Mouse (Mus musculus): Measurements from ENCODE around the gene Rfx7.

Rfx7 gene

DNA sequence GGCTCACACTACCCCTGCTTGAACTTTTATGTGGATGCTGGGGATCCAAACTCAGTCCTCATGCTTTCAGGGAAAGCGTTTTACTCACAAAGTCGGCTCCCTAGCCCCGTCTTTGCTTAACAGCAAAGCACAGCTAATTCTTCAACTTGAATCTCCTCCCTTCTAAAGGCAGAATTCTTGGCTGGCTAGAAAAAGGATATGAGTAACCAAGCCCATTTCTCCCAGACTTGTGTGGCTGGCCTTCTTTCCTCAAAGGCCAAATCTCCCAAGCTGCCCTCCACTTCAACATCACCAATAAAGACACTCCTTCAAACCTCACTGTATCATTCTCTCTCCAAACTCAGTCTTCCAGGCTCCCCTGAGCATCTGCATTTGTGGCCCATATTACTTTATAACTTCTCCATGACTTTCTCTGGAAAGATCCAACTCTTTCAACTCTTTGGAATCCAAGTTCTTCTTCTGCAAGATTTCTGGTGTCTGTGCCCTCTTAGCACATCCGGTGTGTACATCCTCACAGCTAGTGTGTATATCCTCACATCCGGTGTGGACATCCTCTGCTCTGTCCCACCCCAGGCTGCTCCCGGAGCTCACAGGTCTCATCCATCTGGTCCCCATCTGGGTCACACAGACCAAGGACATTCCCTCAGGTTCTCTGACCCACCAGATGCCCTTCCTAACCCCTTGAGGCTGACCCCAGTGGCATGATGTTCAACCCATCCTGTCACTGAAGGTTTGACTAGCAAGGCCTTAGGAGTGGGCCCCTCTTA, 111.8 kb downstream of the Rfx7 start:
- CTCF ChIA-PET = interaction anchor here in 3 of 4 experiments (0.7 to 3.4 kb wide), 7 partner anchors 9 to 26 kb away, joined by 3 to 11 read pairs (median 4); partner anchors contain the start of gene Nedd4 (in 1 of the 3)
- POLR2A ChIA-PET = interaction anchor here (0.5 to 16.8 kb wide), 23 partner anchors 8 to 475 kb away, joined by 3 to 762 read pairs (median 5); partner anchors contain the start of gene Nedd4 (in 4 of the 4)

DNA sequence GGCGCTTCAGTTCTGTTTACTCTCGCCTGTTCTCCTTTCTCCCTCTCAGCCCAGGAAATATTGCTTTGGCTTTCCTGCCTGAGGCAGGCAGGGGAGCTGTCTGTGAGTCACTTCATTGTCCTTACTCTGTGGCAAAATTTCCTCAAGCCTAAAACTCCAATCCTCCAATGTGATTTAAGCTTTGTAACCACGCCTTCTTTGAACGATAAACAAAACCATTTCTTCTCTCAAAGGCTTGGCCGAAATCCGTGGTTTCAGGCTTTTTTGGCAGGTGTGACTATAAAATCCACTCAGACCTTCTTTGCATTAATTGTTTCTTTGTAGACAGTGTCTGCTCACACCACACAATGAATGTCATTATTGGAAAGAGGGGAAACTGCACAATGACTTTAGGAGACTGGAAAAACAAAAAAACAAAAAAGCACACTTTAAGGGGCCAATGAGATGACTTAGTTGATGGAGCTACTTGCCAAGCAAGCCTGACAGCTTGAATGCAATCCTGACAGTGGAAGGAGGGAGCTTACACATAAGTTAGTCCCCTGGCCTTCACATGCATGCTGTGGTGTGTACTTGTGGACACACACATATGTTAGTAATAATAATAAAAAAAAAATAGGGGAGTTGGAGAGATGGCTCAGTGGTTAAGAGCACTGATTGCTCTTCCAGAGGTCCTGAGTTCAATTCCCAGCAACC, 112.5 kb downstream of the Rfx7 start:
- CTCF ChIA-PET = interaction anchor here (0.6 to 3.4 kb wide), 5 partner anchors 10 to 13 kb away, joined by 4 to 11 read pairs (median 5); no protein-coding TSS in a partner anchor
- POLR2A ChIA-PET = interaction anchor here (0.5 to 16.8 kb wide), 17 partner anchors 8 to 476 kb away, joined by 3 to 762 read pairs (median 6); partner anchors contain the start of gene Nedd4 (in 3 of the 4)

DNA sequence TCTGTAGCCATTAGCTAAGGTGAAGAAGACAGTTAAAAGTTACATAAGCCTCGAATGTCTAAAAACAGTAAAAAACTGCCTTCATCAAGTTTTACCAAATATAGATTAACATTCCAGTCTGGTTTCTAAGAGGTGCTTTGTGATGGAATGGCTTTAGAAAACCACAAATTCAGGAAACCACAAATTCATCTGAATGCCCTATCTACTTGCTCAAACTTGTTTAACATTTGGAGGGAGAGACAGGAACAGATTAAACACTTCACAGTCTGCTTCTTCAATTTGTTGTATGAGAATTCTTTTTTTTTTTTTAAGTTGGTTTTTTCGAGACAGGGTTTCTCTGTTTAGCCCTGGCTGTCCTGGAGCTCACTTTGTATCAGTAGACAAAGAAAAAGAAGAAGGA, 117.7 kb downstream of the Rfx7 start:
- POLR2A ChIA-PET = interaction anchor here in 3 of 4 experiments (0.8 to 16.8 kb wide), 4 partner anchors 10 to 18 kb away, joined by 7 to 762 read pairs (median 10); partner anchors contain the start of gene Nedd4 (in 1 of the 3)
- CTCF ChIA-PET = interaction anchor here in 1 of 4 experiments (0.6 kb wide), 1 partner anchor 43 kb away, joined by 4 read pairs; no protein-coding TSS in a partner anchor

DNA sequence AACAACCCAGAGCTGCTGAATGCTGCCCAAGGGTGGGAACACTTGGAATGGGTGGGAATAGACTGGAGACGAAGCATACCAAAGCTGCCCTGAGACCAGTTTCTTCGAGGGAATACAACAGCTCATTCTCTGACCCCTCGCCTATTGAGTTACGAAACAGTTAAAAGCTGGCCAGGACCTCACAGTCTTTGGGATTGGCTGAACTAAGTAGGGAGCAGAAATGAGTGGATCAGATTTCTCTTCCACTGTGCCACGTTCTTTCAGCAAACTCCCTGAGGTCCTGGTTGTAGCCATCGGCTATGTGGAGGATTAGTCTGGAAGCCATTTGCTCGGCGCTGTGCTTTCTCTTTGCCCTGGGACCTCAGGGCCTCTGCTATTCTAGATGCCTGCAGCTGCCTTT, 120.9 kb downstream of the Rfx7 start:
- ChIA-PET CTCF (interaction anchor here in 3 of 4 experiments (0.6 to 2.6 kb wide), 9 partner anchors 9 to 303 kb away, joined by 3 to 12 read pairs (median 3); partner anchors contain the start of gene Nedd4 (in 2 of the 3)), POLR2A (interaction anchor here (0.6 to 16.8 kb wide), 24 partner anchors 9 to 563 kb away, joined by 3 to 762 read pairs (median 6); partner anchors contain the start of gene Nedd4 (in 4 of the 4))

DNA sequence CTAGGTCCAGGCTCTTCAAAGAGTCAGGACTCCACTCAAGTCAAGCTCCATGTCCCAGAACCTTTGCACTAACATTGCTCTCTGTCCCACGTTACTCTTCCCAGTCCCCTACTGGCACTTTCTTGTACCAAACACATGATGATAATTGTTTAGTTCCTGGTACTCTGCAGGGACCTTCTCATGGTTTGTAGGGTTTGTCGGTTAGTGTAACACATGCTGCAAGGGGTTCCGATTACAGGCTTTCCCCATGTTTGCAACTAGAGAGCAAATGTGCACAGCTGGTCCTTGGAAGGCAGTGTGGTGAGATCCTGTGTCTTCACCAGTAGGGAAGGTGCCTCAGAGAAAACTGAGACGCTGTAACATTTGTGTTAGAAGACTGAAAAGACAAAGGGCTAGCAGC, 121.5 kb downstream of the Rfx7 start:
- CTCF ChIA-PET = interaction anchor here in 1 of 4 experiments (0.9 to 2.6 kb wide), 5 partner anchors 11 to 18 kb away, joined by 3 to 12 read pairs (median 7); no protein-coding TSS in a partner anchor

DNA sequence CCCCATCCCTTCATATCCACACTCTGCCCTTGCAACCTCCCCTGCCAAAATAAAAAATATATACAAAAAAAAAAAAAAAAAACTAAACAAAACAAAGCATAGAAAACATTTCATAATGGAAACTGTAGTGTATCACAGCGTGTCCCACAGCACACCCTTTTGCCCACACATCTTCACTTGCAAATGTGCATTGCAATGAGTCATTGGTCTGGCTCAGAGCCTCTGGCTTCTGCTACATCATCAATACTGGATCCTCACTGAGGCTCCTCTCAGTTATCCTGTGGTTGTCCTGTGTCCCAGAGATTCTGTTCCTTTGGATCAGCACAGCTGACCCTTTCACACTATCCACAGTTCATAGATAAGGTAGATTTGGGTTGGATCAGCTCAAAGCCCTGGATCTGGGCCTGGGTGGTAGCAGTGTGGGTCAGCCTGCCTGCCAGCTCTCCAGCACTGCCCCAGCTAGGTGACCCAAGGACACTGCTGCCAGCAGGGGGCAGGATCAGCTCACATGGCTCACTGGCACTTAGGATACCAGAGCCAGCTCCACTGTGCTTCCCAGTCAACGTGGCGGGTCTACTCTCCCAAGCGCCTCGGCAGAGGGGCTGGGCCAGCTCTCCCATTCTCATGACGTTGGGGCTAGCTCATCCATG, 122.7 kb downstream of the Rfx7 start:
- ChIA-PET CTCF (interaction anchor here (0.6 to 1.8 kb wide), 22 partner anchors 10 to 301 kb away, joined by 3 to 27 read pairs (median 4); no protein-coding TSS in a partner anchor), POLR2A (interaction anchor here in 3 of 4 experiments (0.6 to 17.7 kb wide), 20 partner anchors 9 to 127 kb away, joined by 3 to 762 read pairs (median 6); no protein-coding TSS in a partner anchor)

More for the DNA sequence above, 121.5 kb downstream of the Rfx7 start:
- POLR2A ChIA-PET = interaction anchor here (0.7 to 16.8 kb wide), 19 partner anchors 8 to 541 kb away, joined by 3 to 762 read pairs (median 13); partner anchors contain the start of gene Nedd4 (in 4 of the 4)

DNA sequence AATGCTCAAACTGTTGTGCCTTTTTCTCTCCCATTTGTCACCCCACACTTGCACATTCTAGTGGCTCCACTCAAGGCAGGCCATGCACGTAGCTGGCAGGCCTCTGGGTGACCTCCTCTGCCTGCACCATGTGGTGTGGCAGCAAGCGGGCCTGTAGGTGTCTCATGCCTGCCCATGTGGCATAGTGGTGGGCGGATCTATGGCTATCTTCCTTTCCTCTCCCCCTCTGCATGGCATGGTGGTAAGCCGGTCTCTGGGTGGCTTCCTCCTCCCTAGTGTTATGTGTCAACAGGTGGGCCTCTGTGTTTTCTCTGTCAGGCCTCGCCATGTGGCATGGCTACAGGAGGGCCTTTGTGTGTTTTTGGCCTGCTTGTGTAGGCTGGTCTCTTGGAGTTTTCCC, 123.6 kb downstream of the Rfx7 start:
- CTCF ChIA-PET = interaction anchor here (0.6 to 1.8 kb wide), 18 partner anchors 9 to 124 kb away, joined by 3 to 27 read pairs (median 4); no protein-coding TSS in a partner anchor
- POLR2A ChIA-PET = interaction anchor here in 3 of 4 experiments (0.6 to 17.7 kb wide), 13 partner anchors 10 to 102 kb away, joined by 3 to 762 read pairs (median 11); no protein-coding TSS in a partner anchor

DNA sequence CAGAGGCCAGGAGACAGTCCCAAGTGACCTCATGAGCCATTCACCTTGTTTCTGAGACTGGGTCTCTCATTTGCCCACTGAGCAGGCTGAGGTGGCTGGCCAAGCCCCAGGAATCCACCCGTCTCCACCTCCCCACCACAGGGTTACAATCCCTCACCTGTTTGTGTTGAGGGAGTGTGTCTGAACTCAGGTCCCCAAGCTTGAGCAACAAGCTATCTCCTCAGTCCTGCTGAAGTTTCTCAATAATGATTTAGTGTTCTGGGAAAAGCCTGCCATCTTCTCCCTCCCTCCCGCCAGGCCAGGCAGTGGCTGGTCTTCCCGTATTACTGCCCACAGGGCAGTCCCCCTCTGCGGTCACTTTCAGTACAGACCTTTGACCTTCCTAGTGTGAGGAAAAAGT, 124.5 kb downstream of the Rfx7 start:
- POLR2A ChIA-PET = interaction anchor here in 3 of 4 experiments (0.9 to 17.7 kb wide), 7 partner anchors 11 to 20 kb away, joined by 3 to 762 read pairs (median 10); no protein-coding TSS in a partner anchor

DNA sequence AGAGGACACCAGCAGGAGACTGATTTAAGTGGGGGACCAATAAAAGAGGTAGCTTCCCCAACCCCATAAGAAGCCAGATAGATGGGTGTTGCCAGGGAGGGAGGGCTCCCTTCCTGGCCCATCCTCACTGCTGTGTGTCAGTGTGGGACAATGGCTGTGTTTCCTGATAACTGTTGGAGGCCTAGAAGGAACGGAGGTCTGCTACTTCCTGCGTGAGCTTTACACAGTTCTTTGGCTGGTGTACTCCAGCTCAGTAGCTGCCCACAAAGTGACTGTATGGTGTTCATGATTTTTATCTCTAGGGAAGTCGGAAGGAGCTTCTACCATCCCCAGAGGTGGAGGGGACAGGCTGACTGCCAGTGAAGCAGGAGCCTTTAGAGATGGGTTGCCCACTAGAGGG, 124.9 kb downstream of the Rfx7 start:
- ChIA-PET POLR2A (interaction anchor here (0.6 to 17.7 kb wide), 12 partner anchors 11 to 70 kb away, joined by 3 to 762 read pairs (median 4); no protein-coding TSS in a partner anchor), CTCF (interaction anchor here in 3 of 4 experiments (0.9 to 1.6 kb wide), 7 partner anchors 10 to 42 kb away, joined by 3 to 5 read pairs (median 3); no protein-coding TSS in a partner anchor)

More for the DNA sequence above, 124.5 kb downstream of the Rfx7 start:
- CTCF ChIA-PET = interaction anchor here in 3 of 4 experiments (0.8 to 1.6 kb wide), 8 partner anchors 11 to 42 kb away, joined by 3 to 6 read pairs (median 3); no protein-coding TSS in a partner anchor

DNA sequence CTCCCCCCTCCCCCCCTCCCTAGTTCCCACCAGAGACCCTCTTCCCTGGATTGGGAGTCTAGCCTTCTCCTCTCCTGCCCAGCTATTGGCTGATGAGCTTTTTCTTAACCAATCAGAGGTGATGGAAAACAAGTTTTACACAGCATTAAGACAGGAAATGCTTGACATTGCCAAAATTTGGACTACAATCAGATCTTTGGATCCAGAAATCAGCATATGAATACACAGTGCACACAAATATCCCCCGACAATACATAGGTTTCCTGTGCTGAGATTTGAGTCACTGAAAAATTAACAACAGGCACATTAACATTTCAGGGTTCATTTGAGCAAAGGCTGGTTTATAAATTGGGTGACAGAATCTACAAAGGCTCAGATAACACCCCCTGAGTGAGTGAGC, 125.7 kb downstream of the Rfx7 start:
- CTCF ChIA-PET = interaction anchor here in 3 of 4 experiments (0.6 to 1.6 kb wide), 5 partner anchors 12 to 230 kb away, joined by 4 to 15 read pairs (median 5); no protein-coding TSS in a partner anchor
- POLR2A ChIA-PET = interaction anchor here (0.6 to 17.7 kb wide), 13 partner anchors 10 to 338 kb away, joined by 3 to 762 read pairs (median 3); no protein-coding TSS in a partner anchor

DNA sequence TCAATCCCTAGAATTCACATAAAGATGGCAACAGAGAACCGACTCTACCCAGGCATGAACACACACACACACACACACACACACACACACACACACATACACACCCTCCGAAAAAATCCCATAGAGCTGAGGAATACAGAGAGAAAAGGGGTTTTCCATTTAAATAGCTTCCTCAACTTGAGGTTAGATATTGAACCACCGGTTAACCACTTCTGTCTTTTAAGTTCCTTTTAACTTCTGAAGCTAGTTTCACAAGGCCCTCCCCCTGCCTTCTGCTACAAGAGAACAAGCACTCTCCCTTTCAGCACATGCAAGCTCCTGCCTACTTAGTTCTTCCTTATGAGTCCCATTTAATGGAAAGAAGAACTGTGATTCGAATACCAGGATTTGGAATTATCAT, 128.1 kb downstream of the Rfx7 start:
- POLR2A ChIA-PET = interaction anchor here (0.7 to 17.7 kb wide), 12 partner anchors 8 to 192 kb away, joined by 3 to 762 read pairs (median 28); partner anchors contain the start of gene Rfx7 (in 1 of the 4)

DNA sequence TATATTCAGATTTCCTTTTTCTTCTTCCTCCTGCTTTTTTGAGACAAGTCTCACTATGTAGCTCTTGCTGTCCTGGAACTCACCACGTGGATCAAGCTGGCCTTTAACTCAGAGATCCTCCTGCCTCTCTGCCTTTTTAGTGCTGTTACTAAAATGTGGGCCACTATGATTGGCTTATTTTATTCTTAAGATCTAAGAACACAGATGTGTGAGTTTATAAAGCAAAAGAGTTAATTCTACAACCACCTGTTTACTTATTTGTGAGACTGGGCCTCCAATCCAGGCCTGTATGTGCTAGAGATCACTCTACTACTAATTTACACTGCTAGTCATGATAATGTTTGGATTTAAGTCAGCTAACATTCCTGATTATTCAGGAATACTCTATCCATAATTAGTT, 128.9 kb downstream of the Rfx7 start:
- CTCF ChIA-PET = interaction anchor here in 2 of 4 experiments (0.8 to 3.1 kb wide), 5 partner anchors 10 to 26 kb away, joined by 4 to 15 read pairs (median 4); no protein-coding TSS in a partner anchor
- POLR2A ChIA-PET = interaction anchor here (1.0 to 17.7 kb wide), 24 partner anchors 7 to 431 kb away, joined by 3 to 762 read pairs (median 11); partner anchors contain the start of gene Rfx7 (in 1 of the 4)

More for the DNA sequence above, 128.1 kb downstream of the Rfx7 start:
- CTCF ChIA-PET = interaction anchor here in 2 of 4 experiments (2.0 to 3.1 kb wide), 2 partner anchors 20 to 25 kb away, joined by 4 to 15 read pairs; no protein-coding TSS in a partner anchor

DNA sequence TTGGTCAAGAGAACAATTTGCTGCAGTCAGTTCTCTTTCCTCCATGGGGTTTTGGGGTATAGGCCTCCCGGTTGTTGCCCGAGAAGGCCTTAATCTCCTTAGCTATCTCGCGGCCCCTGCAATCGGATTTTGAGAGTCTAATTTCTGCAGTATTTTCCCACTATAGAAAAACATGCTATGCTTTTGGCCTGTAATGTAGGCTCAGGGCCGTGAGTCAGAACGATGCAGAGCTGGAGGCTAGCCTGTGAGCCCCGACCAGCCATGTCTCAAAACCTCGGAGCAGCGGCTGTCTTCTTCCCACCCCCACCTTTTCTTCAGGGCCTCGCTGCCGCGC, 129.5 kb downstream of the Rfx7 start:
- CTCF ChIA-PET = interaction anchor here (0.6 to 3.1 kb wide), 18 partner anchors 9 to 442 kb away, joined by 3 to 15 read pairs (median 4); partner anchors contain the start of gene Rfx7 (in 1 of the 4)
- POLR2A ChIA-PET = interaction anchor here (0.5 to 17.7 kb wide), 68 partner anchors 6 to 1197 kb away, joined by 3 to 762 read pairs (median 4); partner anchors contain the start of gene Rfx7 (in 2 of the 4)

DNA sequence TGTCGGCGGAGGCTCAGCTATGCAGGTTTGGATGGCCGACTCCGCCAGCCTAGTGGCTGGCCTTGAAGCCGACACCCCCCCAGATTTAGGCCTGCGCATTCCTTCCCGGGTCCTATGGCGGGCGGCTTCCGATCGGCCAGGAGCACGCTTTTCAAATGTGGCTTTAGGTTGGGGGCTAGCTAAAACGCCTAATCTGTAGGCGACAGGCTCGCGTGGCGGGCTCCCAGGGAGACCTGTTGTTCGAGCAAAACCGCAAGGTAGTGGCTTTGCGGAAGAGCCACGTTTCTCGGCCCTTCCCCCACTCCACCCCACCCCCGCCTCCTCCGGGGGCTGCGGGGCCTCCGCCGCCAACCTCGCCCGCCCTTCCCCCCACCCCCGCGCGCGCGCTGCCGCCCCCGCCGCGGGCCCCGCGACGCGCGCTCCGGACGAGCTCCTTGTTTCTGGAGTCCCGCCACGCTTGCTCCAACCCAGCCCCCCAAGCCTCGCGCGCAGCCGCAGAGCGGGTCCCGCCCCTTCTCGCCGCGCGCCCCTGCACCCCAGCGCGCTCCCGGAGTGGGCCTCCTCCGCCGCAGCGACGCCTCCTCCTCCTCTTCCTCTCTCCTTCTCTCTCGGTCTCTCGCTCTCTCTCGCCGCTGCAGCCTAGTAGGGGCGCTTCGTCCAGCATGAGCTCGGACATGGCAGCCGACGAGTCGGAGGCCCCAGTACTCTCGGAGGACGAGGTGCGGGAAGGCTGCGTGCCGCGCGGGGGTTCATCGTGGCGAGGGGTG, 130.0 kb downstream of the Rfx7 start, which contains the start of gene Nedd4:
Gene Nedd4 (plus strand): TSS at position 452 of the 767 bp plus-strand sequence.
- ChIA-PET CTCF (interaction anchor here (0.6 to 3.1 kb wide), 20 partner anchors 8 to 1031 kb away, joined by 3 to 15 read pairs (median 4); partner anchors contain the start of gene Rfx7 (in 1 of the 4)), POLR2A (interaction anchor here (0.5 to 17.7 kb wide), 76 partner anchors 6 to 1198 kb away, joined by 3 to 762 read pairs (median 4); partner anchors contain the start of gene Rfx7 (in 2 of the 4))

DNA sequence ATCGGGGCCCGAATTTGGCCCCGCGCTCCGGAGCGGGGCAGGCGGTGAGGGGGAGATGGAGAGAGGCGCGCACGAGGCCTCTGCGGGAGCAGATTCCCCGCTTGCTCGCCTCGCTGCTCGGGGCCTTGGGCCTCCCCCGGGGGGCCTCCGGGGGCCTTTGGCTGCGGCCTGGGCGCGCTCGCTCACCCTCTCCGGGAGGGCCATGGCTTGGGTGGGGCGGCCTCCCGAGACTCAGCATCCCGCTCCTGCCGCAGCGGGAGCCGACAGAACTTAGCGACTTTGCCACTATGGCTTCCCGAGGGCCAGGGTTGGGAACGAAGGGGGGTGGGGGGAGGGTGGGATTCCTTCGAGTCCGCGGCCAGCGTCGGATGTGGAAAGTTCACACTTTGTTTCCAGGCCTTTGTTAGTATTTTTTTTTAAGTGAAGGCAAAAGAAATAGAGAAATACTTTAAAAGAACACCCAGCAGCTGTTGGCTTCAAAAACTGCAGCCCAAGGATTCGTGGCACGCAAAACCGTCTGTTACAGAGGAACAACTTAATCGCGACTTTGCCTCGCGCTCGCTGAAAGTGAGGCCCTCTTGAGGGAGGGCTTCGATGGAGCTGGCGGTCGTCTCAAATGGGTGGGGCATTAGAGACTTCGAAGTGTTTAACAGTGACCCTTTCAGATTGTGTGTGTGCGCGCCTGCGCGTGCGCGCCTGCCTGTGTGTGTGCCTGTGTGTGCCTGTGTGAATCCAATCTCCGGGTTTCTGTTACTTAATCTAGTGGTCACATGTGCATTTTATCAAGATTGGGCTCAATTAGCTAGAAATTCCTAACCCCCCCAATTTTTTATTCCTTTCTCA, 130.9 kb downstream of the Rfx7 start:
- CTCF ChIA-PET = interaction anchor here in 3 of 4 experiments (0.5 to 5.0 kb wide), 11 partner anchors 8 to 1032 kb away, joined by 3 to 27 read pairs (median 5); no protein-coding TSS in a partner anchor
- POLR2A ChIA-PET = interaction anchor here (0.6 to 17.7 kb wide), 56 partner anchors 7 to 672 kb away, joined by 3 to 762 read pairs (median 5); partner anchors contain the start of gene Rfx7 (in 2 of the 4)
